Mouse (Mus musculus): Measurements from ENCODE around the gene Osbpl2. TPM values are rescaled to one million over a fixed set of nuclear protein-coding genes. Genes with fewer than 3 reads are reported as not detected.

Gene Osbpl2
- 10 to 100 TPM; 30.2 to 31.9 TPM for total RNA-seq (2023)

DNA sequence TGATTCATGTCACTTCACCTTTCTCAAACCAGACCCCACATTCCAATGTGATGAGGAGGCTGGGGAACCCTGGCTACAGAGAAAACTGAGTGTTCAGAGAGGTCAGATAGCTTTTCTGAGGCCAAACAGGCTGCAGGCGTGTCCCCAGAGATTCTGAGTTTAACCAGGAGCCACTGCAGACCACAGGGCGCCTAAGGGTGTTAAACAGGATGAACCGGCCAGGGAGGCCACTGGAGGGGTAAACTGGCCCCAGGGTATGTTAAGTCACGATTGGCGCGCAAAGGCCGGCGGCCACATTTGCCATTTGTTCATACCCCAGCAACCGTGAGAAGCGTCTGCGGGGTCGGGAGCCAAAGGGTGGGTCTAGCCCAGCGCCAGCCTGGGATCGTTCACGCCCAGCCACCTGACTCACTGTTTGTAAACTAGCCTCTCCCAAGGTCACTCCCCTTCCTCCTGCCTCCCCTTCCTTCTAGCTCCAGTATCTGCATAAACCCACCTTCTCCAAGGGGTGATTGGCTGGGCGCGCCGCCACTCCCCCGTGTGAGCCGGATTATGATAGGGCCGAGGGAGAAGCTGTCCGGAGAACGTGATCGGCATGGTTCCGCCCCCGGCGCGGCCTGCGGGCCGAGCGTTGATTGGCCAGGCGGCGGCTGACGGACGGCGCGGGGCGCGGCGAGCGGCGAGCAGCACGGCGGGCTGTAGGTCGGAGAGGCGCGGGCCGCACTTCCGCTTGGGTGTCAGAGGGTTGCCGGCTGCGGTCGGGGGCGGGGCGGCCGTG lies at the start of gene Osbpl2:
TSS of gene Osbpl2 (plus strand) at position 646 of the 778 bp plus-strand sequence.

DNA sequence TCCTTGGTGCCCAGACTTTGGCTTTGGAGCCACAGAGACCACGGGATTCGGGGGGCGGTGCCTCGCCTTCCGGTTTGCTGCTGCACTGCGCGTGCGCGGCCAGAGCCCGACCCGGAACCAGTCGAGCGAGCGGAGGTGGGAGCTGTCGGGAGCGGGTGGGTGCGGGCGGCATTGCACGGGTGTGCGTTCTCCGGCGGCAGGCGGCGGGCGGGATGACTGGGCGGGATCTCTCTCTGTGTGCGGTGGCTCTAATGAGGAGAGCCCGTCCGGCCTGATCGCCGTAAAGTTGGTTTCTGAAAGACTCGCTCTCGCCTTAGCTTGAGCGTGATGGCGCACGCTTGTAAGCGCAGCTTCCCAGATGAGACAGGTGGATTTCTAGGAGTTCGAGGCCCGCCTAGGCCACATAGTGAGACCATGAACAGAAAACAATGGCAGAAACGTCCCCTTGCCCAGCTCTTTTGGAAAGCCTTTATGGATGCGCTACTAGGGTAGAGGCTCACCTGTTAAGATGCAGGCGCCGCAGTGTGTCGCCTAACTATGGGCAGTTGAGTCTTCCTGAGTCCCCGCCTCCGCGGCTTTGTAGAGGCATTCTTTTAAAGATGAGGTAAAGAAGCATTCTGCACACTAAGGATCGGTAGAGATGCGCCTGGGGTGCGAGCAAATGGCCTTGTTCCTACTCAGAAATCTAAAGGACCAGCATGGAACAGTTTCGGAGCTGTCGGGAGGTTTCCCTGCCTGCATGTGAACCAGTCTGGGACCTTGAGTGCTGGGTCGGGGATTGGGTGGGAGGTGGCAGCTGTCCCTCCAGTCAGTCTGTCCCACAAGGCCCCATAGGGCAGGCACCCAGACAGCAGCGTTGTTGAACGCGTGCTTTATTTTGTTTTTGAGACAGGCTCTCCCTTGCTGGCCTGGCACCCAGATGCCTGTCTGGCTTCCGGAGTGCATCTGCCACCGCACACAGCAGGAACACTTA lies 48.3 kb upstream of the Osbpl2 start, which contains the start of gene Mtg2:
TSS of gene Mtg2 (plus strand) at position 108 of the 973 bp plus-strand sequence.

DNA sequence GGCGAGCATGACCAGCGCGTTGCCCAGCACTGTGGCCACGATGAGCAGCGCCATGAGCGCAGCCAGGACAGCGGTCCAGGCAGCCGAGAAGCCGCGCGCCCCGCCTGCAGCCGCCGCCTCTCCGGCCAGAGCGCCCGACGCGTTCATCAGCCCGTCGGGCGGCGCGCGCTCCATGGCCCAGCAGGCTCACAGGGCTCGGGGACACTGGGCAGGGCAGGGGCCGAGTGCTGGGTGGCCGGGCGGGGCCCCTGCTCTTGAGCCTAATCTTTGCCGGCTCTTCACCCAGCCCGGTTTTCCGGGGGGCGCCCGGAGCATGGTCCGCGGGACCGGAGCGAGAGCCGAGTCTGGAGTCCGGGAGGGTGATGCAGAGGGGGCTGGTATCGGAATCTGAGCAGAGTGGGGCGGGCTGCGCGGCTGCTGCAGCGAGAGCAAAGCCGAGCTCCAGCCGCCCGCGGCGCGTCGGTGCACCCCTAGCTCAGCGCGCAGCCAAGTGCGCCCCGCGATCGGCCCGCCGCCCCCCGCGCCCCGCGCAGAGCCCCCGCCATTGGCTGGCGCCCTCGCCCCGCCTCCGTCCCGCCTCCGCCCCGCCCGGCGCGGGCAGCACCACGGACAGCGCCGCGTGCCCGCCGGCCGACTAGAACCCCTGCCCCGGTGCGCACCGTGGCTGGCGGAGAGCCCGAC lies 15.0 kb upstream of the Osbpl2 start, which contains the start of gene Hrh3:
TSS of gene Hrh3 (minus strand) at position 511 of the 681 bp plus-strand sequence.

DNA sequence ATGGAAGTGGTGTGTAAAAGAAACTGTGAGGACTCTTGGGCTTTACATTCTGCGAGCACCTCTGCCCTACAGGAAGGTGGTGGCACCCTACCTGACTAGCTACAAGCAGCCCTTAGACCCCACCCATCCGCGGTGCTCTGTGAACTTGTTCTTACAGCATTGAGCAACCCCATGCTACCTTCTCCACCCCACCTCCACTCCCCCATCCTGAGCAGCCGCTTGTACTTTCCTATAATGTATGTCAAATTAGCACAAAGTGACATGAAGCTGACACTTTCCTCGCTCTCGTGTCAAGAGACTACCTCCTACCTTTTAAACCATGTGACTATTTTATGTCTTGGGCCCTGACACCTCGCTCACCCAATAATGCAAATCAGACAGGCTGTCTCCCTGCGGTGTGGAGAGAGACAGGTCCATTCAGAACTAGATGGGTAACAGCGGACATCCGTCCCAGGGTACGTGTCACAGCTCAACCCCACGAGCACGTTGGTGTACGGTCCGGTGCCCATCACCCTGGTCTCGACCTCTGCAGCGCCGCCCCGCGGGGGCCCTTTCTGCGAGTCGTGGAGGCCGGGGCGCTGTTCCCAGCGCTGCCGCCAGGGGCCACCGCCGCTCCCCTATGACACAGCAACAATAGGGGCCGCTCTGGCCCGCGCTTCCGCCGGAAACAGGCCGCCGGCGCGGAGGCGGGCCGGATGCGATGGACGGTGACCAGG lies 51.9 kb downstream of the Osbpl2 start, which contains the start of gene Adrm1:
TSS of gene Adrm1 (plus strand) at position 680 of the 716 bp plus-strand sequence.

Other genes starting within 250 kb of the Osbpl2 start
- gene Taf4, start 142.7 kb upstream of the Osbpl2 start, total RNA-seq (2023), result 10 to 100 TPM; 32.3 to 32.5 TPM
- 10 to 100 TPM; 28.8 to 30.9 TPM for gene Lsm14b, start 94.3 kb upstream of the Osbpl2 start, total RNA-seq (2023)
- 100 to 1,000 TPM; 196 to 204 TPM for gene Psma7, start 76.9 kb upstream of the Osbpl2 start, total RNA-seq (2023)
- 1 to 10 TPM; 6.5 to 7.3 TPM for gene Ss18l1, start 76.8 kb upstream of the Osbpl2 start, total RNA-seq (2023)
- gene Mtg2, start 48.7 kb upstream of the Osbpl2 start, total RNA-seq (2023), result 10 to 100 TPM; 11.7 to 13.2 TPM
- not detected for gene Hrh3, start 14.8 kb upstream of the Osbpl2 start, total RNA-seq (2023)
- gene Adrm1, start 52.2 kb downstream of the Osbpl2 start, total RNA-seq (2023), result 100 to 1,000 TPM in 1 of 2 experiments, 10 to 100 TPM in 1; 99.5 to 104 TPM
- under 1 TPM in 1 of 2 experiments, not detected in 1; 0.05 TPM for gene Lama5, start 106.6 kb downstream of the Osbpl2 start, total RNA-seq (2023)
- 1,000 to 10,000 TPM in 1 of 2 experiments, 100 to 1,000 TPM in 1; 824 to 1,285 TPM for gene Rps21, start 138.1 kb downstream of the Osbpl2 start, total RNA-seq (2023)
- 10 to 100 TPM; 17.4 to 19.3 TPM for gene Cables2, start 154.2 kb downstream of the Osbpl2 start, total RNA-seq (2023)
- gene Rbbp8nl, start 170.6 kb downstream of the Osbpl2 start, total RNA-seq (2023), result not detected
- gene Gata5, start 215.4 kb downstream of the Osbpl2 start, total RNA-seq (2023), result not detected